Mouse (Mus musculus) ES-E14 (cell line): ENCODE measurements around the gene Sema3b. TPM values are rescaled to one million over a fixed set of nuclear protein-coding genes. Genes with fewer than 3 reads are reported as not detected.
A peak's percentile ranks its signal among the peaks of the same experiment; 100 is the strongest.

Experiments used
- DNase-seq: peaks from one replicate; pipeline ENCODE4 v3.0.0-alpha.2; 2013; ENCODE audit warnings: low read depth, low spot score
- H3K27ac ChIP-seq: 2 replicates; pipeline ENCODE4 v1.5.1; 2012; ENCODE audit warnings: low read depth, mild to moderate bottlenecking, low read length, moderate library complexity, mixed read lengths; ENCODE audit not compliant: poor library complexity, insufficient read depth, severe bottlenecking
- H3K36me3 ChIP-seq: 2 replicates; pipeline ENCODE4 v1.6.1; 2012; ENCODE audit warnings: mild to moderate bottlenecking, low read length, moderate library complexity, mixed read lengths; ENCODE audit not compliant: control insufficient read depth, poor library complexity, insufficient read depth, severe bottlenecking
- H3K4me1 ChIP-seq, 2 experiments: fragments of 150-350 bp in 1 of 2; sonication (generic) in 1 of 2; 2 replicates each; pipeline ENCODE4 v1.6.1; 2012; ENCODE audit warnings: low read length in 2 of 2, mild to moderate bottlenecking in 1 of 2, mixed read lengths in 1 of 2; ENCODE audit not compliant: control insufficient read depth in 2 of 2, insufficient read depth in 2 of 2, poor library complexity in 1 of 2
- H3K4me3 ChIP-seq, 2 experiments: fragments of 150-350 bp in 1 of 2; sonication (generic) in 1 of 2; 2 replicates each; pipeline ENCODE4 v1.5.1; 2012; ENCODE audit warnings: low read length in 2 of 2, low read depth in 1 of 2, mild to moderate bottlenecking in 1 of 2, mixed read lengths in 1 of 2; ENCODE audit not compliant: insufficient read depth in 1 of 2, poor library complexity in 1 of 2, severe bottlenecking in 1 of 2
- H3K9ac ChIP-seq: 2 replicates; pipeline ENCODE4 v1.6.1; 2012; ENCODE audit warnings: low read depth, mild to moderate bottlenecking, low read length, mixed read lengths; ENCODE audit not compliant: poor library complexity, insufficient read depth, severe bottlenecking
- H3K9me3 ChIP-seq: fragments of 150-350 bp; sonication (generic); 2 replicates; pipeline ENCODE4 v1.6.1; 2012; ENCODE audit warnings: low read depth, mild to moderate bottlenecking, low read length; ENCODE audit not compliant: control insufficient read depth, insufficient read depth
- CHD2 ChIP-seq: IDR thresholded peaks from 2 replicates; pipeline ENCODE4 v1.6.1; 2014; ENCODE audit warnings: mild to moderate bottlenecking, low read depth, low read length, inconsistent platforms
- HCFC1 ChIP-seq: IDR thresholded peaks from 2 replicates; pipeline ENCODE4 v1.6.1; 2012; ENCODE audit warnings: low read length, inconsistent platforms, borderline replicate concordance; ENCODE audit not compliant: insufficient read depth
- MAFK ChIP-seq: IDR thresholded peaks from 2 replicates; pipeline ENCODE4 v1.6.1; 2014; ENCODE audit warnings: mild to moderate bottlenecking, low read depth, low read length, inconsistent platforms; ENCODE audit not compliant: insufficient read depth
- ZC3H11A ChIP-seq: IDR thresholded peaks from 2 replicates; pipeline ENCODE4 v1.6.1; 2012; ENCODE audit warnings: low read depth, mild to moderate bottlenecking, inconsistent platforms, low read length, borderline replicate concordance
- ZNF384 ChIP-seq: IDR thresholded peaks from 2 replicates; pipeline ENCODE4 v1.6.1; 2012; ENCODE audit warnings: low read depth, low read length, inconsistent platforms
- in situ Hi-C, 2 experiments: fragments of 600-800 bp; cut with MboI; formaldehyde crosslinking; loops; one replicate each; pipeline ENCODE4 v1.15.1; 2025; ENCODE audit warnings: low sequenced_read_pairs in 2 of 2, inconsistent platforms in 1 of 2; ENCODE audit not compliant: unreplicated experiment in 2 of 2
- total RNA-seq: library from RNA; depleted of rRNA; stranded (reverse); fragments of 300-350 nt; gene quantifications from 2 replicates; pipeline ENCODE4 v1.2.3, GENCODE M21; 2012

Sema3b gene
- total RNA-seq, 1 experiment = 7.4 TPM

- in situ Hi-C loops = no loop called here
- Histone ChIP-seq H3K4me1 (peaks cover 0 to 27% of the 10 kb centered on the region in 2 experiments; a peak in 2 of 4 replicates), H3K9ac (no peak overlapping the region), H3K9me3 (no peaks in the 10 kb centered on the region), H3K27ac (no peak overlapping the region), H3K36me3 (peaks cover 46% of the 10 kb centered on the region), H3K4me3 (no peak overlapping the region)
- DNase-seq = peak; percentile 81
- TF ChIP-seq MAFK (no peak), HCFC1 (no peak), CHD2 (no peak), ZC3H11A (no peak), ZNF384 (no peak)
These were observed 14.6 kb downstream of the Sema3b start for GRCm38 (mm10) chr9:107594281-107595062.

DNA sequence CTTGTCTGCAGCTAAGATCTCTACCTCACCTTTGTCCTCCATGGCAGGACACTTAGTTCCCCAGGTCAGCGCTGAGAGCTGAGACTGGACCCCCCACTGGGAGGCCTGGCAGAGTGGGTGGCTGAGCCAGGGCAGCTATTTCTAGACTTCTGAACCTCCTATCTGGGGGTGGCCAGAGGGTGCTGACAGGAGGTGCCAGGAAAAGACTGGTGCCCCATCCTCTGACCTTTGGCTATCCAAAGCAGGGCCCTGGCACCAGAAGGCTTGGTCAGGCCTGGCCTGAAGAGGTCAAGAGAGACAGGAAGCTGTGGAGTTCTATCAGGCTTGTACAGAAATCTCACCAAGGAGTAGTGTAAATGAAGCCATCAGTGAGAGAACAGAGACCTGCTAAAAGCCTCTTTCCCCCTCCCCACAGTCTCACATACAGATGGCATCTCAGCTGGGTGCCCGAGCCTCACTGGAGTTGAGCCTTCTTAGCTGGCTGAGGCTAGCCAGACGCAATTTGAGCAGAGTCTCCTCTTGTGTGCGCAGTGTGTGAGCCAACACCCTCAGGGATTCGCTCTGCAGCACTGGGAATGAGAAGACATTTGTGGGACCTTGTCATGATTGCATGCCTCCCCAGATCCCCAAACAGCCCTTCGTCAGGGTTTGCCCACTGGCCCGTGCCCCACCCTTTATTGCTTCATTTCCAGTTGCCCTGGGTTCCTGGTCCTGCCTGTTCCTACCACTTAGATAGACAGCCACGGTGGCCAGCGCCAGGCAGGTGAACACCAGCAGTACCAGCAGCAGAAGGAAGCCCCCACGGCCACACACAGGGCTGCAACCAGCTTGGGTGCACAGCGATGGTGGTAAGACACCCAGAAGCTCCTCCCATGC, 15.7 kb downstream of the Sema3b start:
- Histone ChIP-seq H3K9me3 (no peaks in the 10 kb centered on the region), H3K4me3 (no peak overlapping the region)

GRCm38 (mm10) chr9:107590773-107591060, 18.3 kb downstream of the Sema3b start:
- H3K36me3 ChIP-seq = peaks cover 46% of the 10 kb centered on the region

More for the DNA sequence above, 15.7 kb downstream of the Sema3b start:
- in situ Hi-C loops = no loop called here
- H3K36me3 ChIP-seq = peaks cover 46% of the 10 kb centered on the region
- peaks cover 0 to 22% of the 10 kb centered on the region in 2 experiments; a peak in 1 of 4 replicates for H3K4me1 ChIP-seq
- no peak overlapping the region for H3K9ac ChIP-seq
- no peak for DNase-seq
- TF ChIP-seq ZNF384 = no peak
- no peak for TF ChIP-seq CHD2
- no peak for TF ChIP-seq HCFC1
- no peak for TF ChIP-seq ZC3H11A
- TF ChIP-seq MAFK = no peak
- no peak overlapping the region for H3K27ac ChIP-seq

DNA sequence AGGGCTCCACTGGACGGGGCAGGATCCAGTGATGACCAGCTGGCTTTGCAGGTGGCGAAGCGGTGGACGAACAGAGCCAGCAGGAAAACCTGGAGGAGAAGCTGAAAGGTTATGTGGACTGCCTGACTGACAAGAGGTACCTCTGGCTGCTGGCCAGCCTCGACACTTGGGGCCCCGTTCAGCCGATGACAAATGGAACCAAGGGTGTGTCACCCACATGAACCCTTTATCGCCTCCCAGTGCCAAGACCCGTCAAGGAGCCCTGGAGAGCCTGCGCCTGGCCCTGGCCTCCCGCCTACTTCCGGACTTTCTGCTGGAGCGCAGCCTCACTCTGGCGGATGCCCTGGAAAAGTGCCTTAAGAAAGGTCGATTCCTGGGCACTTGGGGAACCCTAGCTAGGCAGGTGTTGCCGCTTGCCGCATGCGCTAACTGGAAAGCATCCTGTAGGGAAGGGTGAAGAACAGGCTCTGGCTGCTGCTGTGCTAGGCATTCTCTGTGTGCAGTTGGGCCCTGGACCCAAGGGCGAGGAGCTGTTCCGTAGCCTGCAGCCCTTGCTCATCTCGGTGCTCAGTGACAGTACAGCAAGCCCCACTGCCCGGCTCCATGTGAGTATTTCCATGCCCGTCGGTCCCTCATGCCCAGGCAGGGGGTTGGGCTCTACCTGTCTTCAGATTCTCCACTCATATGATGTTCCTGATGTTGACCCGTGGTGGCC, 18.8 kb downstream of the Sema3b start:
- in situ Hi-C loops = no loop called here
- TF ChIP-seq MAFK = no peak
- no peak for DNase-seq
- H3K4me1 ChIP-seq = peaks cover 0 to 25% of the 10 kb centered on the region in 2 experiments; a peak in 2 of 4 replicates
- H3K4me3 ChIP-seq = no peak overlapping the region
- peaks cover 46% of the 10 kb centered on the region for H3K36me3 ChIP-seq
- H3K27ac ChIP-seq = peak overlapping the region; percentile 6; the same call in 1 of the 2 replicates
- H3K9ac ChIP-seq = no peak overlapping the region
- H3K9me3 ChIP-seq = no peaks in the 10 kb centered on the region

More at GRCm38 (mm10) chr9:107590773-107591060, 18.3 kb downstream of the Sema3b start:
- TF ChIP-seq CHD2 (no peak), ZNF384 (no peak), HCFC1 (no peak), MAFK (no peak), ZC3H11A (no peak)
- H3K4me1 ChIP-seq = peaks cover 0 to 25% of the 10 kb centered on the region in 2 experiments; a peak in 2 of 4 replicates
- H3K4me3 ChIP-seq = no peak overlapping the region
- in situ Hi-C loops = no loop called here
- H3K9me3 ChIP-seq = no peaks in the 10 kb centered on the region
- no peak for DNase-seq
- no peak overlapping the region for H3K9ac ChIP-seq
- H3K27ac ChIP-seq = peak overlapping the region; percentile 6; the same call in 1 of the 2 replicates
